Mouse (Mus musculus): ENCODE data around the gene Selenok. TPM values are rescaled to one million over a fixed set of nuclear protein-coding genes. Genes with fewer than 3 reads are reported as not detected.

Selenok gene
- polyA plus RNA-seq, 1 experiment from 2014 or later: 299 TPM

DNA sequence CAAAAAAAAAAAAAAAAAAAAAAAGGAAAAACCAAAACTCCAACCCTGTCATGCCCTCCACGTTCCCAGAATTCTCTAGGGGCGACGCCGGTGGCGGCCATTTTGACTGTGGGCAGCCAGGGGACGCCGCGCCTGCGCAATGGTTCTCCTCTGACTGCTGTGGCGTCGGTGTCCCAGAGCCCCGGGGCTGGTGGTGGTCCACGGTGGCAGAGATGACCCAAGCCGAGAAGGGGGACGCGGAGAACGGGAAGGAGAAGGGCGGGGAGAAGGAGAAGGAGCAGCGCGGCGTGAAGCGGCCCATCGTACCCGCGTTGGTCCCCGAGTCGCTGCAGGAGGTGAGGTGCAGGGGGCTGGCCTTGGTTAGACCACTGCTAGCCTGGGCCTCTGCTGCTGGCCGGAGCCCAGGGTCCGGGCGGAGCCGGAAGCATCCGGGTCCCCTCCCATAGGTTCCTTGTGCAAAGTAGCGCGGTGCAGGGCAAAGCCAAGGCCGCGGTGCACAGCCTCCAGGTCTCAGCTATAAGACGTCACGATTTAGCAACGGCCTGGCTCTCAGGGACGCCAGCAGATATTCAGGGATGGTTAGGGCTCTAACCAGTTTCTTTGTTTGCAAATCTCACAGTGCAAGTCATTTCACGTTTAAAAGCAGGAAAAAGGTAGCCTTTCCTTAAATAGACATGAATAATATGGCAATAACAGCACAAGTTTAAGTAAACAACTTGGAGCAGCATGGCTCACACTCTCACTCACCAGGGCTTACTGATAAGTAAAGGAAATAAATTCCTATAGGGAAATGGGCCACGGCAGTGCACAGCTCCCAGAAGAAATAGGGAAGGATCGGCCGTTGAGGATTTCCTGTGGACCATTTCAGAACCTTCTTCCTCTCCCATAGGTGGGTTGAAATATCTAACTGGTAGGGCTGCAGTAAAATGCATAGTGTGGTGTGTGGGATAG lies 10.4 kb downstream of the Selenok start, which contains the start of gene Actr8:
Actr8 (plus strand) TSS at position 84 of the 951 bp plus-strand sequence.
- WGBS (ENCODE audit: missing documents): under 1% methylated on average over 44 of the region's 44 CpGs
- peaks cover 49% of the 10 kb centered on the region for H3K36me3 ChIP-seq (ENCODE audit: inconsistent target)
- peaks cover 43% of the 10 kb centered on the region for H3K79me2 ChIP-seq (ENCODE audit: inconsistent target)
- peak within 1 kb of the TSS; percentile 66 for H3K27ac ChIP-seq
- peak within 1 kb of the TSS; percentile 74 for H3K4me3 ChIP-seq (ENCODE audit: inconsistent target)

DNA sequence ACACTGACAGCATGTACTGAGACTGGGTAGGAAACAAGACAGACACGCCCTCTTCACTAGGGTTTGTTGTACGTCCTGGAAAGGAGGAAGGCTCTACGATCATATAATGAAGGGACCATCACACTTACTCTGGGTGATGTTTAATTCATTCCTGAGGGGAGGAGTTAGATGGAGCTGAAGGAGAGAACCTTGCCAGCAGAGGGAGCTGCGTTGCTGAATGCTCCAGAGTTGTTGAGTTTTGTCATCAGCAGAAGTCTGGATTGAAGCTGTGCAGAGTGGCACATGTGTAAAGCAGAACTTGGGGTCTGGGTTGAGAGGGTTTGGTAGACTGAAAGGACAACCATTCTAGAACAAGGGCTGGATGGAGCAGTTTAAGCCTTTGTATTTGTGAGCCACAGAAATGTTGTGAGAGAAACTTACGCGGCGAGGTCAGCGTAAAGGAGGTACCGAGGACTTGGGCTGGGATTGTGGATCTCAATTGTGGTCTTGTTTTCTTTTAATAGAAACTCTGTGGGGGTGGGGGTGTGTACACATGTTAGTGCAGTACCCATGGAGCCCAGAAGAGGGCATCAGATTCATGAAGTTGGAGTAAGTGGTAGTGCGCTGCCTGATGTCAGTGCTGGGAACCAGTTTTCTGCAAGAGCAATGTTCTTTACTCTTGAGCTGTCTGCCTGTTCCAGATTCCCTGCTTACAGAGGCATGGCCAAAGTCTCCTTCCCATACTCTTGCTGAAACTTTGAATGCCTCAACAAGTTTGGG lies 12.5 kb downstream of the Selenok start:
- H3K4me3 ChIP-seq (ENCODE audit: inconsistent target): no peak overlapping the region
- 84% methylated on average over 10 of the region's 10 CpGs for WGBS (ENCODE audit: missing documents)
- H3K36me3 ChIP-seq (ENCODE audit: inconsistent target): peaks cover 53% of the 10 kb centered on the region
- H3K27ac ChIP-seq: no peak overlapping the region
- H3K79me2 ChIP-seq (ENCODE audit: inconsistent target): peaks cover 43% of the 10 kb centered on the region

DNA sequence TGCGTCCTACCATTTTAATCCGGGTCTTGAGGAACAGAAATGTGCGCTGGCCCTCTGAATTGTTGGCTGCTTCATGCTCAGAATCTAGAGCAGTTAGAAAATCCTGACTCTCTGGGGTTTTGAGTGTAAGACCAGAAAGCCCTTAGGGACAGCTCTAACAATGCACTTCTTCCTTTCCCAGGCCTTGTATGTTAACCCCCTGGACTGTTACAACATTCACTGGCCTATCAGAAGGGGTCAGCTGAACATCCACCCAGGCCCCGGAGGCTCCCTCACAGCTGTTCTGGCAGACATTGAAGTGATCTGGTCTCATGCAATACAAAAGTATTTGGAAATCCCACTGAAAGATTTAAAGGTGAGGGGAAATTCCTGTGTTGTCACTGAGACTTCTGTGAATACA lies 18.0 kb downstream of the Selenok start:
- Histone ChIP-seq H3K79me2 (ENCODE audit: inconsistent target) (peaks cover 14% of the 10 kb centered on the region; the same call in 1 of the 2 replicates), H3K27ac (no peak overlapping the region), H3K4me3 (ENCODE audit: inconsistent target) (no peak overlapping the region), H3K36me3 (ENCODE audit: inconsistent target) (peaks cover 98% of the 10 kb centered on the region)
- WGBS (ENCODE audit: missing documents): 92% methylated on average over 4 of the region's 4 CpGs

DNA sequence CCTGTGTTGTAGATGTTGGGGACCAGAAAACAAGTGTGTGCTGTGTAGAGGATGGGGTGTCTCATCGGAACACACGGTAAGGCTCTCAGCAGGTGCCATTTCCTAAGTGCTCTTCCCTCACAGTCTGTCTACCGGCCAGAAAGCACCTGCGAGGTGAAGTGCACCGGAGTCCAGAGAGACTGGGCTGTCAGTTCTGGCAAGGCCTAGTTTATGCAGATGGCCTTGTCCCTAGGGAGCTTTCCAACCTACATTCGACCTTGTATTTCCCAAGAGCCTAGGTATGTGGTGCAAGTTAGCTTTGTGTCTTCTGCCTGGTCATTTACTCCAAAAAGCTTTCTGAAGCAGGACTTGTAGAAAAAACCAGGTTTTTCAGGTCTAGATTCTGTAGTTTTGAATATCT lies 19.2 kb downstream of the Selenok start:
- Histone ChIP-seq H3K79me2 (ENCODE audit: inconsistent target) (peaks cover 3% of the 10 kb centered on the region; the same call in 1 of the 2 replicates), H3K4me3 (ENCODE audit: inconsistent target) (no peak overlapping the region), H3K36me3 (ENCODE audit: inconsistent target) (peaks cover 98% of the 10 kb centered on the region), H3K27ac (no peak overlapping the region)
- 99% methylated on average over 6 of the region's 6 CpGs for WGBS (ENCODE audit: missing documents)

DNA sequence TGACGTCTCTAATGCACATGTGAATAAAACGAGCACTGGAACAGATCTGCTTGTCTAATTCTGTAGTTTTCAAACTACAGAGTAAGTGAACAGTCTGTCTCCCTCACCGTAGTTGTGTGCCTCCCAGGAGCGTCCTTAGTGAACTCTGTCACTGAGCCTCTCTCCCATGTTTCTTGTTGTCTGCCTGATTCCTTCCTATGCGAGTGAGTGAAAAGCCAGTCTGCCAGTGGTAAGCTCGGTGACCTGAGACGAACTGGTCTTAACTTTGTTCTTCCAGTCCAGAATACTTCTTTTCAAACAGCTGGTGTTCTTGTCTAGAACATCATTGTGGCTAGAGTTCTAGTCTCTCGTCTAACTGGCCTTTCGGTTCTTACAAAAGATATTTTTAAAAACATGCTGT lies 19.6 kb downstream of the Selenok start:
- H3K79me2 ChIP-seq (ENCODE audit: inconsistent target): no peaks in the 10 kb centered on the region
- H3K27ac ChIP-seq: no peak overlapping the region
- H3K36me3 ChIP-seq (ENCODE audit: inconsistent target): peaks cover 98% of the 10 kb centered on the region
- H3K4me3 ChIP-seq (ENCODE audit: inconsistent target): no peak overlapping the region
- WGBS (ENCODE audit: missing documents): 98% methylated on average over 9 of the region's 9 CpGs

DNA sequence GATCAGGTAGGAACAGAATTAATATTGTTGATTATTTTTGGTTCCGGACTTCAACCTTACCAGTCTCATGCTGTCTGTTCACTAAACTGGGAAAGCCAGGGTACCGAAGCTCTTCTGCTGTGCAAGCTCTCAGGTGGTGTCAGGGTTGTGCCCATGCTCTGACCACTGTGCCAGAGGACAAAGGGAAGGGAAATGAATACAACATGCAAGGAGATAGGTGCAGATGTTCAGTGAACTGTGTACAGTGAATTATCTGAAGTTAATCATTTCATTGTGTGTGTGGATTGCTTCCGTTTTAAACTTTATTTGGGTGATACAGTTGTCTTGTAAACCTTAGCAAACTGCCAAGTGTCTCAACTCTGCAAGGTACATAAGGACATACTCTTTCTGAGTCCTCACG lies 20.2 kb downstream of the Selenok start:
- Histone ChIP-seq H3K27ac (no peak overlapping the region), H3K4me3 (ENCODE audit: inconsistent target) (no peak overlapping the region), H3K79me2 (ENCODE audit: inconsistent target) (no peaks in the 10 kb centered on the region), H3K36me3 (ENCODE audit: inconsistent target) (peaks cover 98% of the 10 kb centered on the region)
- WGBS (ENCODE audit: missing documents): 98% methylated on average over 4 of the region's 4 CpGs

DNA sequence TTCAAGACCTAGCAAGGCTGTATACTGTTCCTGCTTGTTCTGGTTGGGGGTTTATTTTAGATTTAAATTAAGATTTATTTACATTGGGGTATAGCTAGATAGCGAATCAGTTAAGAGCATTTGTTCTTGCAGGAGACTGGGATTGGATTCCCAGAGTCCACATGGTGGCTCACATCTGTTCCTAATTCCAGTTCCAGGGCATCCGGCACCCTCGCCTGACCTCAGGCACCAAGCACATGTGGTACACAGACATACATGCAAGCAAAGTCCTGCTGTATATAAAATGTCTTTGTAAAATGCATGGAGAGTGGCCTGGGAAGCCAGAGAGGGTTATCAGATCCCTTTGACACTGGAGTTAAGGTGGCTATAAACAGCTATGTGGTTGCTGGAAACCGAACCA lies 26.9 kb downstream of the Selenok start:
- Histone ChIP-seq H3K27ac (no peak overlapping the region), H3K79me2 (ENCODE audit: inconsistent target) (no peaks in the 10 kb centered on the region), H3K36me3 (ENCODE audit: inconsistent target) (peaks cover 62% of the 10 kb centered on the region), H3K4me3 (ENCODE audit: inconsistent target) (no peak overlapping the region)
- WGBS (ENCODE audit: missing documents): 91% methylated on average over 4 of the region's 4 CpGs

DNA sequence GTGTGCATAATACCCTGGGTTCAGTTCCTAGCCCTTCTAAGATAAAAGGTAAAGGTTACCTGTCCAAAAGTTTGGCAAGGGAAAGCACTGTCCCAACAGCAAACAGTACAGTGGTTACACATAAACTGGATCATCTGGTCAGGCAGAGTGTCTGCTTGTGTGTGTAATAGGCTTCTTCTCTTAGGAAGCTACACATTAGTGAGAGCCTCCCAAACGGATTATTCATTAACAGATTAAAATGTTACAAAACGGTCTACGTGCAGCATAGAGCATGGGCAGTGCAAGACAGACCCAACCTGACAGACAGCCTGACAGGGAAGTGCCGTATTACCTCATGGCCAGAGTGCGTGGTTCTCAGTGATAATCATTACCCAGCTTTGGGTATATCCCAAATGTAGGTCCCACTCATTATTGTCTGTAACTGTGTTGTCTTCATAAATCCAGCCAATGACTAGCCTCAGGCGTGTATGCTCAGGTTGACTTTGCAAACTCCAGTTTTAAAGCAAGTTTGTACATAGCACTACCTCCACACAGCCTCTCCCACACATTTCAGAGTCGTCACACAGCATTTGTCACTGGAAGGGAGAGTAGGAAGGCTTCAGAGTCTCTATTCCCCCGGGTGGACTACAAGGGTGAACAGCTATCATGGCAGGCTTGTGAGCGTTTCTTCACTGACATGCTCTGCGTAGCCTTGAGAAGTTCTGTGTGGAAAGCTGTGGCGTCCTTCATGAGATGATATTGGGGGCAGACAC lies 28.1 kb downstream of the Selenok start:
- Histone ChIP-seq H3K36me3 (ENCODE audit: inconsistent target) (peaks cover 52% of the 10 kb centered on the region), H3K79me2 (ENCODE audit: inconsistent target) (no peaks in the 10 kb centered on the region), H3K4me3 (ENCODE audit: inconsistent target) (no peak overlapping the region), H3K27ac (no peak overlapping the region)
- WGBS (ENCODE audit: missing documents): 95% methylated on average over 11 of the region's 11 CpGs

DNA sequence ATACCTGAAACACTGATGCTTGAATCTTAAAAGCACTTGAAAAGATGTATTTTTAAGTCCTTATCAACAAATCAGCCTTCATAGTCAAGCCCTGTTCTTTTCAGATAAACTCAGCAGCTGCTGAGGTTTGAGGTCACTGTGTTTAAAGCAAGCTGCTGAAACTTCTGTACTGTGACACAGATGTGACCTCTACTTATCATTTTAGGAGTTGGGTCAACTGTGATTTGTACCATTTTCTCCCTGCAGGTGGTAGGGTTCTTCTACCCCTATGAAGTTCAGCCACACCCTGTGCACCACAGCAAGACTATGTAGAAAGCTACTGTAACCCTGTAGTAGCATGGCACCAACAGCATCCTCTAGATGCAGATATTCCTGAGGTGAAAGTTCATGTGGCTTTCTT lies 29.2 kb downstream of the Selenok start:
- H3K79me2 ChIP-seq (ENCODE audit: inconsistent target): no peaks in the 10 kb centered on the region
- H3K36me3 ChIP-seq (ENCODE audit: inconsistent target): peaks cover 40% of the 10 kb centered on the region
- H3K4me3 ChIP-seq (ENCODE audit: inconsistent target): no peak overlapping the region
- H3K27ac ChIP-seq: no peak overlapping the region

DNA sequence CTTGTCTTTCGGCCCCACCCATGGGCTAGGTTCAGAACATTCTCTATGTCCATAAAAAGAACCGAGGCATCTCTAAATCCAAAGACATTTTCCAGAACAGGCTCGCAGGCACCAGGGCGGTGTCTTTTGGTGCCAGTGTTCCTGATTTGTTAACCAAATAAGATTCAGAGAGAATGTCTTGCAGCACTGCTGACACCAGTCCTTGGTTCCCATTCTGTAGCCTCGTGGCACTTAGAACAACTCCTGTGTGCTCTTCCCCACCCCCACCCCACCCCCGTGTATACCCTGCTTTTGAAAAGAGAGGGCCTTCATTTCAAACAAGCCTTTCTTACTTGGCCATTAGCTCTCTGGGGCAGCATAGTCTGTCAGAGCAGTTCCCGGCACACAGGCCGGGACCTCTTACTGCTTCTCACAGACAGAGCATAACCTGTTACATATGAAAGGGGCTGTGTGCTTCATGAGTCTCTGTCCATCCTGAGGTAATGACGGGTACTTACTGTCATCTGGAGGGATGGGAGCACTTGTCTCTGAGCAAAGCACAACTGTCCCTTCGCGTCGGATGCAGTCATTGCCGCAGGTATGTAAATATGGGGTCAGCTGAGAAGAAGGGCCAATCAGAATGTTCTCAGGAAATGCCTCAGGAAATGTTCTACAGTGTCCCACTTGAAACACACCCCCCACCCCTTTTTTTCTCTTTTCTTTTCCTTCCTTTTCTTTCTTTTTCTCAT lies 30.8 kb downstream of the Selenok start:
- no peak overlapping the region for H3K4me3 ChIP-seq (ENCODE audit: inconsistent target)
- WGBS (ENCODE audit: missing documents): 82% methylated on average over 11 of the region's 13 CpGs

DNA sequence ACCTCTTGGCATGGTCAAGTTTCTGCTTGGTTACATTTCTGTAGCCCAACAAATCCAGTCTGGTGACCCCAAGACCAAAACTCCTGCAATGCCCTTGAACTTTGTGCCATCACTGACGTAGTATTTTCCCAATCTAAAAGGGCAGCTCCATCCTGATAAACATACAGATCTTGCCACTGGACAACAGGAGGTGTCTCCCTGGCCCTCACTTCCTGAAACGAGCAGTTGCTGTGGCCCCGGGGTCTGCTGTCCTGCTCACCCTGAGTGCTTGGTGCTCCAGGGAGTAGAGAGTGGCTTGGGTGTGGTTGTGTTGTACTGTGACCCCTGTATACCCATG lies 31.3 kb downstream of the Selenok start:
- H3K27ac ChIP-seq: no peak overlapping the region
- WGBS (ENCODE audit: missing documents): 85% methylated on average over 3 of the region's 3 CpGs
- H3K79me2 ChIP-seq (ENCODE audit: inconsistent target): no peaks in the 10 kb centered on the region
- peaks cover 19% of the 10 kb centered on the region for H3K36me3 ChIP-seq (ENCODE audit: inconsistent target)
- H3K4me3 ChIP-seq (ENCODE audit: inconsistent target): no peak overlapping the region

More for the DNA sequence above, 30.8 kb downstream of the Selenok start:
- Histone ChIP-seq H3K36me3 (ENCODE audit: inconsistent target) (peaks cover 25% of the 10 kb centered on the region), H3K79me2 (ENCODE audit: inconsistent target) (no peaks in the 10 kb centered on the region), H3K27ac (no peak overlapping the region)

DNA sequence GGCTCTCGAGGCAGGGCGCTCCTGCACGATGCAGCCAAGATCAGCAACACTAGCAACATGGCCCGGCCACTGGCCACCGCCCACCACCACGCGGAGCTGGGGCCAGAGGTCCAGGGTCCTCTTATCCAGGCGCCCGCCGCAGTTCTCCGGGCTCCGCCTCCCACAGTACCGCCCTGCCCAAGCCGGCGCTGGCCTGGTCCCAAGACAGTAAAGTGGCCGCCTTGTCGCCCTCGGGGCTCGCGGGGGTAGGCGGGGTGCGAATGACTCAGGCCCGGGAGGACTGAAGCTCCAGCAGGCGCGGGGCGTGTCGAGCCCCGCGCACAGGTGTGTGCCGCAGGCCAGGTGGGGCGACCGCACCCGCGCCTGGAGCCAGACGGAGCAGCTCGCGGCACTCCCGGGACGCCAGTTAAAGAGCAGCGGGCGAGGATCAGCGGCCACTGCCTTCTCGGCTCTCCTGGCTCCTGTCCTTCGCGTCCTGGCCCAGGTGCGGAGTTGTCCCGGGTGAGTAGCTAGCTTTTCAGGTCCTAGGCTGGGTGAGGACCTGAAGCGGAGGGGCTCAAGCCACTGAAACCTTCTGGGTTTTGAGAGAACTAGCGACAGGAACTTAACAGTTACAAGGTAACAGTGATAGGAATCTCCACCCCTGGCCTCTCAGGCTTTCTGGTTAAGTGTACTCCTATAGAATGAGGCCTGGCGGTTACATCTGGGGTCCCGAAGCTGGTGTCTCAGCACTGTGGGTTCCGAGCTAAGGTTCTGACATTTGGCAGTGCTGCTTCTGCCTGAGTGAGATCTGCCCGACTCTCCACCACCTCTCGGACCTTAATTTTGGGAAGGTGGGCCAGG lies 40.8 kb downstream of the Selenok start, which contains the start of the genes Il17rb and Chdh:
Il17rb (minus strand) TSS at position 164 of the 843 bp plus-strand sequence.
Chdh (plus strand) TSS at position 291 of the 843 bp plus-strand sequence.
- 9% methylated on average over 53 of the region's 54 CpGs for WGBS (ENCODE audit: missing documents)
- H3K36me3 ChIP-seq (ENCODE audit: inconsistent target): no peaks in the 10 kb centered on the region
- no peak within 1 kb of the TSS for H3K27ac ChIP-seq

DNA sequence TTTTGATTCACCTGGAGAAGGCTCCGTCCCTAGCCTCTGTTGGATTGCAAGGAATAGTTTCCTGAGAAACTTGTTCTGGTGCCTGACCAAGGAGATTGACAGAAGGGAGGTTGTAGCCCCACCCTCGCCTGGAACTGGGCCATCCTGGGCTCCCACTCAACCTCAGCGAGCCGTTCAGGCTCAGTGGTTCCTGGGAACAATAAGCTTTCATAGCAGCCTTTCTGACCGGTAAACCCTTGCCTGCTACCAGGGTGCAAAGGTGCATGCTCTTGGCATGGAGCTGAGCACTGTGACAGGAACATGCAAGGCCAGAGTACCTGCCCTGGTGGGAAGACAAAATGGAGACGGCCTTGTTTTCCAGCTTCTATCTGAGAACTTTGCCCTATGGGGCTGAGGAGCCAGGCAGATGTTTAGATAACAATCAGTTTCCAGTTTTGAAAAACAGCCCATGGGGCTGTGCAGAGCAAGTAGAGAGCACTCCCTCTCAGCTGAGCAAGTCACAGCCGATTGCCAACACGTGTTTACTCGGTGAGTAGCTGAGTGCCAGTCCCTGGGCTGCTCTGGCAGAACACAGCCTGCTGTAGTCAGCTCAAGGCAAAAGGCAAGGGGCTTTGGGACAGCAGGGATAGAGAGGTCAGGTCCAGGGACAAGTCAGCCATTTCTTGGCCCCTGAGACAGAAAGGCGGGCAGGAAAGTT lies 41.9 kb downstream of the Selenok start:
- WGBS (ENCODE audit: missing documents): 61% methylated on average over 10 of the region's 10 CpGs
- H3K27ac ChIP-seq: no peak overlapping the region
- no peaks in the 10 kb centered on the region for H3K36me3 ChIP-seq (ENCODE audit: inconsistent target)
- no peaks in the 10 kb centered on the region for H3K79me2 ChIP-seq (ENCODE audit: inconsistent target)
- no peak overlapping the region for H3K4me3 ChIP-seq (ENCODE audit: inconsistent target)

More for the DNA sequence above, 40.8 kb downstream of the Selenok start, which contains the start of the genes Il17rb and Chdh:
- no peak within 1 kb of the TSS for H3K4me3 ChIP-seq (ENCODE audit: inconsistent target)
- H3K79me2 ChIP-seq (ENCODE audit: inconsistent target): no peaks in the 10 kb centered on the region

Measured in macrophage (primary cell).